ENCODE assay signal across 15 mouse cellular contexts in the genomic region with DNA sequence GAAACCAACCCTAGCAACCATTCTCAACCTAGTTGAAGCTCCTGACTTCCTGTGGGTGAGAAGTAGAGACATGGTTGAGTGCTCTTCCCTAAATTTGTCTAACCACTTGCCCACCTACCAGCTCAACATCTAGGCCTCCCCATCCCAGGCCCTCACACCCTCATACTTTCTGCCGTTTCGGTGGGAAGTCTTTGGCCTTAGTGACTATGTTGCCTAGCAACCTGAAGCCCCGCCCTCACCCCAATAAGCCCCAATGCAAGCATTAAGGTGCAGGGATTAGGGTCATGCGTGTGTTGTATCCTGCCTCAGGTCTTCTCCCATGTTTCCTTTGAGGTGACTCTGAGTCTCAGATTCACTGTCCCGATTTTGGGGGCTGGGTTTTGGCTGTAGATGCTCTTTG. TPM values are rescaled to one million over a fixed set of nuclear protein-coding genes. Genes with fewer than 3 reads are reported as not detected.
"Had no signal": no experiment of that assay in that cellular context is flagged by ENCODE, and none has a peak within 500 bp of the region (broad histone marks: within the 10 kb centered on the region; RNA-seq: fewer than 3 reads in every experiment).

A gene (minus strand): TSS at position 202 of the 400 bp plus-strand sequence.

- H3K27me3 ChIP-seq: limb, embryonic 15.5 days; lung, embryonic 15.5 days had no signal

- H3K4me1 ChIP-seq: lung, embryonic 15.5 days had no signal

- H3K9me3 ChIP-seq: limb, embryonic 15.5 days; liver, embryonic 13.5 days; lung, embryonic 15.5 days; midbrain, embryonic 13.5 days had no signal

- H3K36me3 ChIP-seq: limb, embryonic 15.5 days; liver, embryonic 13.5 days; lung, embryonic 15.5 days; midbrain, embryonic 13.5 days had no signal

- H3K4me3 ChIP-seq: limb, embryonic 15.5 days; liver, embryonic 13.5 days; lung, embryonic 15.5 days; midbrain, embryonic 13.5 days had no signal

- DNase-seq: kidney, adult 8-10 months; kidney, postnatal 36 days; layer of hippocampus, adult 9-11 months; layer of hippocampus, postnatal 36 days; liver, embryonic 13.5 days; liver, postnatal 0 days; lung, postnatal 14 days; thymus, postnatal 36 days had no signal

RNA-seq across cellular contexts. Expression of the gene that starts here (rescaled TPM):
- total RNA-seq: layer of hippocampus, adult 18-20 months; layer of hippocampus, postnatal 36 days; left cerebral cortex, adult 8-10 months; left cerebral cortex, postnatal 25 days; midbrain, postnatal 0 days had no signal
